Mouse (Mus musculus): Measurements from ENCODE around the gene Mmab.

The Mmab gene

GRCm38 (mm10) chr5:114443566-114444367 is at the start of gene Mmab, which contains the start of gene Mvk:
Gene Mmab, minus strand, starts transcription at chr5:114444060.
Gene Mvk, plus strand, starts transcription at chr5:114444269.
- DNase-seq (ENCODE audit: low spot score in 2 of 2) = peak; percentile 98 to 99

- DNase-seq (ENCODE audit: low spot score in 2 of 2) = no peak
These were observed 46.4 kb upstream of the Mmab start for GRCm38 (mm10) chr5:114490241-114490640.

- peak; percentile 31 for DNase-seq (ENCODE audit: low spot score in 2 of 2)
These were observed 45.7 kb upstream of the Mmab start for GRCm38 (mm10) chr5:114489570-114489969.

- DNase-seq (ENCODE audit: low spot score in 2 of 2) = no peak
These were observed 41.8 kb upstream of the Mmab start for GRCm38 (mm10) chr5:114485685-114486084.

- no peak for DNase-seq (ENCODE audit: low spot score in 2 of 2)
These were observed 38.7 kb upstream of the Mmab start for GRCm38 (mm10) chr5:114482587-114483011.

- no peak for DNase-seq (ENCODE audit: low spot score in 2 of 2)
These were observed 34.4 kb upstream of the Mmab start for GRCm38 (mm10) chr5:114478267-114478666.

- DNase-seq (ENCODE audit: low spot score in 2 of 2) = peak in 1 of 2 experiments; percentile 48
These were observed 31.1 kb upstream of the Mmab start for GRCm38 (mm10) chr5:114474741-114475491.

- DNase-seq (ENCODE audit: low spot score in 2 of 2) = no peak
These were observed 26.5 kb upstream of the Mmab start for GRCm38 (mm10) chr5:114470359-114470758.

- no peak for DNase-seq (ENCODE audit: low spot score in 2 of 2)
These were observed 24.1 kb upstream of the Mmab start for GRCm38 (mm10) chr5:114468007-114468406.

GRCm38 (mm10) chr5:114467430-114467829 is 23.6 kb upstream of the Mmab start:
- peak in 1 of 2 experiments; percentile 51 for DNase-seq (ENCODE audit: low spot score in 2 of 2)

GRCm38 (mm10) chr5:114467019-114467418 is 23.2 kb upstream of the Mmab start:
- no peak for DNase-seq (ENCODE audit: low spot score in 2 of 2)

- no peak for DNase-seq (ENCODE audit: low spot score in 2 of 2)
These were observed 21.8 kb upstream of the Mmab start for GRCm38 (mm10) chr5:114465641-114466040.

GRCm38 (mm10) chr5:114464561-114464960 is 20.7 kb upstream of the Mmab start:
- no peak for DNase-seq (ENCODE audit: low spot score in 2 of 2)

- DNase-seq (ENCODE audit: low spot score in 2 of 2) = no peak
These were observed 18.5 kb upstream of the Mmab start for GRCm38 (mm10) chr5:114462067-114463040.

- peak; percentile 42 to 76 for DNase-seq (ENCODE audit: low spot score in 2 of 2)
These were observed 17.4 kb upstream of the Mmab start for GRCm38 (mm10) chr5:114461238-114461637.

- DNase-seq (ENCODE audit: low spot score in 2 of 2) = no peak
These were observed 13.2 kb upstream of the Mmab start for GRCm38 (mm10) chr5:114456995-114457605.

GRCm38 (mm10) chr5:114456287-114456686 is 12.4 kb upstream of the Mmab start:
- no peak for DNase-seq (ENCODE audit: low spot score in 2 of 2)

GRCm38 (mm10) chr5:114449011-114449410 is 5.2 kb upstream of the Mmab start:
- no peak for DNase-seq (ENCODE audit: low spot score in 2 of 2)

- no peak for DNase-seq (ENCODE audit: low spot score in 2 of 2)
These were observed 470 bp upstream of the Mmab start for GRCm38 (mm10) chr5:114444368-114444692.

- DNase-seq (ENCODE audit: low spot score in 2 of 2) = no peak
These were observed 8.3 kb downstream of the Mmab start for GRCm38 (mm10) chr5:114435588-114435987.

- DNase-seq (ENCODE audit: low spot score in 2 of 2) = no peak
These were observed 9.5 kb downstream of the Mmab start for GRCm38 (mm10) chr5:114434359-114434758.

Measured in left cerebral cortex, adult 9 months (tissue).